Mouse (Mus musculus): ENCODE results near the gene Pkn3.
"Not testable (repeated sequence)": the region's sequence is repeated elsewhere in the genome, so short reads cannot be mapped to it uniquely, and the experiment has no call there.

Gene Pkn3

DNA sequence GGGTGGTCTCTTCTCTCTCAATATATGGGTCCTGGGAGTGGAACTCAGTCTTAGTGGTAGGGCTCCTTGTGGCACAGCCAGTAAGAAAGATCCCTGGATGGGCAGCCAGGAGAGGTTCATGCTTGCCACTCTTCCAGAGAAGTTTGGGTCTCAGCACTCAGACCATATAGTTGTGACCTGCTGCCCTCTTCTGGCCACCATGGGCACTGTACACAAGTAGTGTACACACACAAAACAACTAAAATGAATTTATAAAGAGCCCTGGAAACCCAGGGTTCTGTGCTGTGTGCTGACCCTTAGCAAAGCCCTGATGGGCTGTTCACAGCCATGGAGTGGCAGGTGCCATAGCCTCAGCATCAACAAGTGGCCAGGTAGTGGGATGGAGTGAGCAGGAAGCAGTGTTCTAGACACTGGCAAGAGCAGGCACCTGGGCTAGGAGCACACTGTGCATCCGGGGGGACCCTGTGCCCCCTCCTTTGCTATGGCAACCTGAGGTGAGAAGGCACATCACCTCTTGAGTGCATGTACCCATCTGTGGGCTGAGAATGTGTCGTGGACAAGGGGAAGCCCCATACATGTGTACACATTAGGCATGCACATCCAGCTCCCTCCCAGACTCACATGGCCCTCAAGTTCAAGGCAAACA, 18.5 kb downstream of the Pkn3 start:
- peak in 1 of 2 experiments; percentile 24 for DNase-seq (ENCODE audit: low spot score in 2 of 2)

DNA sequence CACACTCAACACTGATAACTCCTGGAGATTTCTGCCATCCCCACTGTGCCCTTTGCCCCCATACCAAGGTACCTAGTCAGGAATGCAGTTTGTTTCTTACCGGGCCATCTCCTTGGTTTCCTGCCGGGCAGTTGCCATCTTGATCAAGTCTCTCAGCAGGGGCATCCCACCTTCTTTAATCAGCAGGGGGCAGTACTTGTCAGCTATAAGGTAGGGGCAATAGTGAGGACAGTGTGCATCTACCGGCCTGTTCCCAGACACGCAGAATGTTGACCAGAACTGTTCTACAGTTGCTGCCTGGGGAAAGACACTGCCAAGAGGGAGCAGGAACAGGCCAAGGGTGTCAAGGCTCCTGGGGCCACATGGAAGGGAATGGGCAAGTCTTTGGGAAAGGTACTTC, 22.7 kb downstream of the Pkn3 start:
- DNase-seq (ENCODE audit: low spot score in 2 of 2) = no peak

DNA sequence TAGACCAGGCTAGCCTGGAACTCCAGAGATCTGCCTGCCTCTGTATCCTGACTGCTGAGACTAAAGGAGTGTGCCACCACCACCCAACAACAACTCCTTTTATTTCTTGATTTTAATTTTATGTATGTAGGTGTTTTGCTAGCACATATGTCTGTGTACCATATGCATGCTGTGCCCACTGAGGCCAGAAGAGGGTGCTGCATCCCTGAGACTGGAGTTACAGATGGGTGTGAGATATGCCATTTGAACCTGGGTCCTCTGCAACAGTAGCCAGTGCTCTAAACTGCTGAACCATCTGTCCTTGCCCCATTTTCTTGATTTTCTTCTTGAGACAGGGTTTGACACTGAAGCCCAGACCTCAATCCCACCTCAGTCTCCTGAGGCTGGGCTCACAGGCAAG, 28.9 kb downstream of the Pkn3 start:
- peak in 1 of 2 experiments; percentile 50 for DNase-seq (ENCODE audit: low spot score in 2 of 2)

DNA sequence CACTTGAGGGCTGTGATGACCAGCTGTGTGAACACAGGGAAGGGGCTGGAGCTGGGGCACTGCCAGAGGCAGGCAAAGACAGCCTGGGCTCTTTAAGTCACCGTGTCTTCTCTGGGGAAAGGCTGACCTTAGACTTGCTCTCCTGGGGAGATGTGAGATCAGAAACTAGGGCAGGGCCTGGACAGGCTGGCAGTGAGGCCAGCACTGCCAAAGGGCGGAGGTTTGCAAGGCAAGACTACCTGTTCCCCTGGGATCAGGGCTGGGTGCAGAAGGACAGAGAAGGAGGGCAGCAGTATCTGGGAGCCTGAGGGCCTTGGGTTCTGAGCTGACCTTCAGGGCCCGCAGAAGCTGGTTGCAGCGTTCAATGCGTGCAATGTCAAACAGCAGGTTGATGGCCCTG, 30.2 kb downstream of the Pkn3 start:
- no peak for DNase-seq (ENCODE audit: low spot score in 2 of 2)

DNA sequence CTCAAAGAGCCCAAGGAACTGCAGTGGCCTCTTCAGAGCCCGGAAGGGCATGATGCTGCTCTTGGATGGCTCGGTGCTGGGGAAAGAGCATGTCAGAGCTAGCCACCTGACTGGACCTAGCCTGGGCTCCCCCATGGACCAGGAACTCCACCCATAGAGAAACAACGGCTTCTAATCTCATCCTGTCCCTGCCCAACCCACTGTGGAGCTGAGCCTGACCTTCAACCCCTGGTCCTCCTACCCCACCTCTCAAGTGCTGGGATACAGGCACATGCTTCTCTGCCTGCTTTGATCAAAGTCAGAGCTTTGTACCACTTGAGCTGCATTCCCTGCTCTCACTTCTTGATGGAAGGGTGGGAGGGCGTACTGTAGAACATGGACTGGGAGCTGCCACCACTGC, 30.8 kb downstream of the Pkn3 start:
- no peak for DNase-seq (ENCODE audit: low spot score in 2 of 2)

DNA sequence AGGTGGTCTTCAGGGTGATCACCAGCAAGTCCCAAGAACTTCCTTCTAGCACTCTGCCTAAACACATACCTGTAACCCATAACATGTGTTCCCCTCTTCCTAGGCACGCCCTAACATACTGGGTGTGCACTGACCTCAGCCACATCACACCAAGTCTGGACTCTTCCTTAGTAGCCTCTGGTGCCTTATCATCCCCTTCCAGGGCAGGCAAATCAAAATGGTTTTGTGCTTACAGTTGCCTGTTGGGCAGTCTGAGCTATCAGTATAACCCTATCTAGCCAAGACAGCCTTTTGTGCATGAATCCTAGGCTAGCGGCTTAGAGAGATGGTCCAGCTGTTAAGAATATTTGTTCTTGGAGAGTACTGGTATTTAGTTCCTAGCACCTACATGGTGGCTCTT, 34.0 kb downstream of the Pkn3 start:
- no peak for DNase-seq (ENCODE audit: low spot score in 2 of 2)

DNA sequence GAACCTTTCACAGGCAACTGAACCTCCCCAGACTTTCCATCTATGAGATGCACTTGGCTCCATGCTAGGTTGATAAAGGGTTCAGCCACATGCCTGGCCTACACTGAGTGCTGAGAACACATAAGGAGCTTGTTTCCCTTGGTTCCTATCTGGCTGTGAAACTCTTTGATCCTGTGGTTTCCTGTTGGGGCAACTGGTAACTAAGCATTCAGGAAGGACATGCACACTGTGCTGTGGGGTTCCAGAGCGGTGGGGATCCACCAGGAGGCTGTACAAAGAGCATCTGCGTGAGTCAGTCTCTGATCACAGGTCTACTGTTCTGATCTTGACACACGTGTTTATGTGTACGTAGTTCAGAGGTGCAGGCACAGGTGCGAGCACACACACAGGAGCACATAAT, 35.1 kb downstream of the Pkn3 start:
- DNase-seq (ENCODE audit: low spot score in 2 of 2) = no peak

DNA sequence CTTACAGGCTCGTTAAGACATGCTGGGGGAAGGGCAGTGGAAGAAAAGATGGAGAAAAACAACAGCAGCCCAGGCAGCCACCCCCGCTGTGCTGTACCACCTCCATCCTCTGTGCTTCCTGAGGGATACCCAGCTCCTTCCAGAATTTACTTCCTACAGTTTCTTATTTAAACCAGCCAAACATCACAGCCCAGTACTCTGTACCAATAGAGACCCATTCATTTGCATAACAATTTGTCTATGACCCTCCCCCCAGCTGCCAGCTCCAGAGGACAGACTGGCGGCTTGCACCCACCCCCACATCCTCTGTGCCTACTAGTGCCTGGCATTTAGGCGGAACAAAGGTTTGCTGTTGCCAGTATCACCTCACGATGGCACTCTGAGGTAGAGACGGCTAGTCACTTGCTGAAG, 42.2 kb downstream of the Pkn3 start:
- peak; percentile 74 to 76 for DNase-seq (ENCODE audit: low spot score in 2 of 2)

DNA sequence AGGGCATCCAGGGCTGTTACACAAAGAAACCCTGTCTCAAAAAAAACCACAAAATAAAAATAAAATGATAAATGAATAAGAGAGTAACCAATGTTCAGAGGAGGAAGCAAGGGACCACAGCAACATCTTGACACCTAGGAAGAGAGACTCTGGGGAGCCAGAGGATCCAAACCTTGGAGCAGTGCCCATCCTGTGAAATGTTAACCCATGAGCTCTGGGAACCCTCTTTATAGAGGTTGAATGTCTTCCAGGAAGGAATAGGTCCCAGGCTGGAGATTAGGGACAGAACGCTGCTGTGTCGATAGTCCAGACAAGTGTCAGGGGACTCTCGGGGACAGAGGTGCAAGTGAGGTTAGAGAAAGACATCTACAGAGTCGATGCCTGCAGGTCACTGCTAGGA, 42.8 kb downstream of the Pkn3 start:
- DNase-seq (ENCODE audit: low spot score in 2 of 2) = no peak

DNA sequence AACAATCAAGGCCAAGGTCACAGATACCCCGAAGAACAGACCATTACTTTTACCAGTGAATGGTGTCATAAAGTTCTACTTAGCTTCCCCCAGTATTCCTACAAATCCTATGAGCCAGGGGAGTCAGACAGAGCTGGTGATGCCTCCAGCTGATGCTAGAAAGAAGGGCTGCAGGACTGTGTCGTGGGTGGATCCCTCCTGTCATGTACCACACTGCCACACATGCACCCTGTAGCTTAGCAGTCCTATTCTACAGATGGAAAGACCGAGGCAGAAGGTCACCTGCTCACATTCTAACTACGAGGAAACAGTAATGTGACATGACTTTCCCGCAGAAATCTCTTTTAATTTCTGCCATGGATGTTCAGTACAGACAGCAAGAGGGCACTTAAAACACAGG, 45.3 kb downstream of the Pkn3 start:
- no peak for DNase-seq (ENCODE audit: low spot score in 2 of 2)

DNA sequence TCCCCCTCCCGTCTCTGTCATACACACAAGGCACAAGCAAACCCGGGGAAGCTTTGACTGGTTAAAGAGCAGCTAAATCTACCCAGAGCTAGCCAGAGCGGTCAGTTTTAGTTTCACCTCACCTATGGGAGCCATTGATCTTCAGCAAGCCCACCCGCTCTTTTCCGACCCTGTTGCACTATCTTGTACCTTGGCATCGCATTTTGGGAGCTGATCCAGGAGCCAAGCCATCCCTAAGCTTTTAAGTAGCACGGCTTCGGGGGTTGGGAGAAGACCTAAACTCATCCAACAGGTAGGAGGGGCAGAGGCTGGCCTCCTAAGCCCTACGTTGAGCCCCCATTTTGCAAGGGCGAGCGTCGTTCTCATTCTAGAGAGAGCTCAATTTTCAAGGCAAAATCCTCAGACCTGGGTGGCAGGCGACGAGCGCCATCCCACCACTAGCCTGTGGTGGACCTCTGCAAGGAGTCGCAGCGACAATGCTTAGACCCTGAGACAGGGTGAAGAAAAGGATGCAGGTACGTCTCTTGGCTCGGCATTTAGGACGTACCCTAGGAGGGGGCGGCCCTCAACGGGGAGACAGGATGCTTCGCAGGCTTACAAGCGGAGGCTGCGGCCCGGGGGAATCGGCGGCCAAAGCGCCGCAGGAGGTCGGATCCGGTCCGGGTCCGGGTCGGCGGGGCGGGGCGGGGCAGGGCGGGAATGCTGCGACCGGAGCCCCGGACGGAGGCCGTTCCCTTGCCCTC, 46.4 kb downstream of the Pkn3 start:
- DNase-seq (ENCODE audit: low spot score in 2 of 2) = peak in 1 of 2 experiments; percentile 31

DNA sequence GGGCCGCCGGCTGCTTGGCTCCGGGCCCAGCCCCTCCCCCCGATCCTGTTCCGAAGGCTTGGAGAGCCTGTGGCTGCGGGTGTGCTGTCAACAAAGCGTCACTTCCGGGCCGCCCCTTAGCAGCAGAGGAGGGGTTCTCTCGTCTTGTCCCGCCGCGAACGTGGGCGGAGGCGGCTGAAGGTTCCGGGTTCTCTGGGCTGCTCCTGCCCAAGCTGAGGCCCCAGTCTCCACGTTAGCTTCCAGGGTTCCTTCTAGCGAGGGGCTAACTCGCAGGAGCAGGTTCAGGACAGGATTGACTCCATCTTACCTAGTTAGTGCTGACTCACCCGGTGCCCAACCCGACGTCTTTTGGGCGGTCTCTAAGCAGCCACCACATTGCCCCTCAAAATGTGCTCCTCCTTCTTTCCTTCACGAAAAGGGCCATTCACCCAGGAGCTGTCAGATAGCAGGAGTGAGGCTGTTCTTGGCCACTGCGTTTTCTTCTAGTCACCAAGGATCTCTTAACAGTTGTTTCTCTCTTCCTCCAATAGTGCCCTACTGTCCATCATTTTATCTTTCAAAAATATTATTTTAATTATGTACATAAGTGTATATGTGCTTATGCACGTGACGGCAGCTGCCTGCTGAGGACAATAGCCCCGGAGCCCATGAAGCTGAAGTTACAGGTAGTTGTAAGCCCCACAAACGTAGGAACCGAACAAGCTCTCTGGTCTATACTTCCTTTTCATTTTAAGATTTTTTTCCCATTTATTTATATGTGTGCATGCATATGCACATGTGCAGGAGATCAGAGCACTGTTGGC, 47.2 kb downstream of the Pkn3 start, which contains the start of gene Zer1:
TSS of gene Zer1 (minus strand) at position 114 of the 803 bp plus-strand sequence.
- peak; percentile 95 for DNase-seq (ENCODE audit: low spot score in 2 of 2)

DNA sequence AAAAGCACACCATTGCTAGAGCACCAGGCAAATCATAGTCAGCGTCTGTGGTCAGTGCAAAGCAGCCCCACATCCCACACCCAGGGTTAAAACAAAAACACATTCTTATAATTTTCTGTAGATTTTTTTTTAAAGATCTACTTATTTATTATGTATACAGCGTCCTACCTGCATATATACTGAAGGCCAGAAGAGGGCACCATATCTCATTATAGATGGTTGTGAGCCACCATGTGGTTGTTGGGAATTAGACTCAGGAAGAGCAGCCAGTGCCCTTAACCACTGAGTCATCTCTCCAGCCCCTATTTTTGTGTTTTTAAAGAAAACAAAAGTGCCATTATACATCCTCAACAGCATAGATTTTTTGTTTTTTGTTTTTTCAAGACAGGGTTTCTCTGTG, 51.3 kb downstream of the Pkn3 start:
- peak in 1 of 2 experiments; percentile 45 for DNase-seq (ENCODE audit: low spot score in 2 of 2)

DNA sequence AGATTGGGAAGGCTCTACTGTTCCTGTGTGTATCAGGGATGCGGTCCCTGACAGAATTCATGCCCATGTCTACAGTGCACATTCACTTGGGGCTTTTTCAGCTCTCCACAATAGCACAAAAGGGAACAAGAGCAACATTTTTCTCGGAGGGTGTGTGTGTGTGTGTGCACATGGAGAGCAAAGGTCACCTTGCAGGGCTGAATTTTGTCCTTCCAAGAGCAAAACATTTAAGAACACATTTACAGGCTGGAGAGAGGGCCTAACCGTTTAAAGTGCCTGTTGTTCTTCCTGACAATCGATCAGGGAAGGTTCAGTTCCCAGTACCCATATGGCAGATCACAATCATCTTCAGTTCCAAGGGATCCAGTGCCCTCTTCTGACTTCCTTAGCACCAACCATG, 52.7 kb downstream of the Pkn3 start:
- no peak for DNase-seq (ENCODE audit: low spot score in 2 of 2)

DNA sequence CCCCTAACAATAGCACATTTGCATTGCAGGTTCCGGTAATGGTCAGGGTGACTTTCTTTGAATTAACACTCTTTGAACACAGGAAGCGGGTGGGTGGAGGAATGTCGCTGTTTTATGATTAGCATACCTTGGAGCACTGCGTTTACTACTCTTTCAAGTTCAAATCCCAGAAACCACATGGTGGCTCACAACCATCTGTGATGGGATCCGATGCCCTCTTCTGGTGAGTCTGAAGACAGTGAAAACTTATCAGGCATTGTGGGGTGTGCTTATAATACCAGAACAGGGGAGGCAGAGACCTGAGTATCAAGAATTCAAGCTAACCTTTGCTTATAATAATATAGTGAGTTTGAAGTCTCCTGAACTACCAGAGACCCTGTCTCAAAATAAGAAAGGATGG, 53.8 kb downstream of the Pkn3 start:
- not testable (repeated sequence) for DNase-seq (ENCODE audit: low spot score in 2 of 2)

DNA sequence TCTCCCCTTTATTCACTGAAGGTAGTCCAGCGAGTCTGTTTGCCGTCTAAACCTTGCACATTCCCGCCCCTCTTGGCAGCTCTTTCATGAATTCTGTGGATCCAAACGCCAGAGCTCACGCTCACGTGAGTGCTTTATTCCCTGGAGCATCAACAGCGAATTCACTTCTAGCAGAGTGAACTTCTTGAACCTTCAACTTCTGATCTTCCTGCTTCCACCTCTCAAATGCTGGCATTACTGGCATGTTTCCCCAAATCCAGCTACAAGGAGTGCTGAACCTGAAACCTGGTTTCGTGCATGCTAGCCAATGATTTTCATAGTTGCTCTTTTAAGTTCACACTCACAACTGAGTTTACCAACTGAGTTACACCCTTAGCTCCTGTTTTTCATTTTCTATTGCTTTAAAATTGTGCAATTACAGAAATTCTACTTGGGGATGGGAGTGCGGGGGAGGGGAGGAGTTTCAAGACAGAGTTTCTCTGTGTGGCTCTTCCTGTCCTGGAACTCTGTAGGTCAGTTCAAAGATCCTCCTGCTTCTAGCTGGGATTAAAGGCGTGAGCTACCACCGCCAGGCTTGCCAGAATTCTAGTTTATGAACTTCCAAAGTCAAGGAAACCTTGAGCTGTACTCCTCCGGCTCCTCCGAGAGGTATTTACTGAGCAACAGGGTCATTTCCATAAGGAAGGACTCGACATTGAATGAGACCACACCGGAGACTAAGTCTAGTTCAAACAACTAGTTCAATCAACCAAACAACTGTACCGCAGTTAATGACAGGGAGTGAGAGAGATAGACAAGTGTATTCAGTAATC, 55.5 kb downstream of the Pkn3 start:
- DNase-seq (ENCODE audit: low spot score in 2 of 2) = no peak

DNA sequence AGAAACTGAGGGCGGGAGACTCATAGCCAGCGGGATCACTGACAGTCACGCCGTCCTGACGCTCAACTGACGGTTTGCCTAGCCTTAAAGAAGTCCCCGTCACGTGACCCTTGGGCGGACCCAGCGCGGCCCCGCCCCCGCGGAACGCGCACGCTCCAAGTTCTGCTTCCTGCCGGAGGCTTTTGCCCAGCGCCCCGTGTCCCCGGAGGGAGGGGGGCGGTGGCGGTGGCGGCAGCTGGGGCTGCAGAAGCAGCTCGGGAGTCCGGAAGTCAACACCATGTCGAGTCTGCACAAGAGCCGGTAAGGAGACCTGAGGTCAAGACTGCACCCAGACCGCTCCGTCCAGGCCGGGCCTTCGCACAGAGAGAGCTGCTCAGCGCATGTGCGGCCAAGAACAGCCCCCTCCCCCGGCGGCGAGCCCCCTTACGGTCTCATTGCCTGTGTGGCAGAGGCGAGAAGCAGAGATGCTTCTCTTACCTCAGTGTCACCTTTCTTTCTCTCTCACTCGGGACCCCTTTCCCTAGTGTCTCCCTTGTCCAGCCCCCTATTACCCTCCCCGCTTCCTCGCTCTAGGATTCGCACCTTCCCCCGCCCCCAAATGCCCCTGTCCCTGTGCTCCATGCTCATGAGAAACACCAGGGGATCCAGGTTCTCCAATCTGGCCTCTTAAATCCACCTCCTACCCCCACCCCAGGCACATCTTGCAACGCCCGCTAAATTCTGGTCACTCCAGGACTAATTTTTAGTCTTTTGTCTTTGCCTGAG, 56.3 kb downstream of the Pkn3 start, which contains the start of gene Tbc1d13:
TSS of gene Tbc1d13 (plus strand) at position 134 of the 765 bp plus-strand sequence.
- DNase-seq (ENCODE audit: low spot score in 2 of 2) = peak; percentile 97 to 99

DNA sequence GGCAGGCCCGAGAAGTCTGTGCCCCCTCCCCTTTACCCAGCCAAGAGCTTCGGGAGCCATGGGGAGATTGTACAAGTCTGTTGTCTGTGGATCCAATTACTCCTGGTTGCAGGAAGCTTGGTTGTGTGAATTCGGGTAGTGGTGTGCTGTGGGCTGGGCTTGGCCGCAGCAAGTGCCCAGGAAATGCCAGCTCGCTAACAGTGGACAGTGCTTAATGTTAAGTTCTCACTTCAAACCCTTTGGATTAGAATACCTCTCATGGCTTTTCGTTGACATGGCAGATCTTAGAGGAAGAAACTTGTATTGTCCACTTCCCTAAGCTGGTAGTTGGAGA, 56.9 kb downstream of the Pkn3 start:
- no peak for DNase-seq (ENCODE audit: low spot score in 2 of 2)

DNA sequence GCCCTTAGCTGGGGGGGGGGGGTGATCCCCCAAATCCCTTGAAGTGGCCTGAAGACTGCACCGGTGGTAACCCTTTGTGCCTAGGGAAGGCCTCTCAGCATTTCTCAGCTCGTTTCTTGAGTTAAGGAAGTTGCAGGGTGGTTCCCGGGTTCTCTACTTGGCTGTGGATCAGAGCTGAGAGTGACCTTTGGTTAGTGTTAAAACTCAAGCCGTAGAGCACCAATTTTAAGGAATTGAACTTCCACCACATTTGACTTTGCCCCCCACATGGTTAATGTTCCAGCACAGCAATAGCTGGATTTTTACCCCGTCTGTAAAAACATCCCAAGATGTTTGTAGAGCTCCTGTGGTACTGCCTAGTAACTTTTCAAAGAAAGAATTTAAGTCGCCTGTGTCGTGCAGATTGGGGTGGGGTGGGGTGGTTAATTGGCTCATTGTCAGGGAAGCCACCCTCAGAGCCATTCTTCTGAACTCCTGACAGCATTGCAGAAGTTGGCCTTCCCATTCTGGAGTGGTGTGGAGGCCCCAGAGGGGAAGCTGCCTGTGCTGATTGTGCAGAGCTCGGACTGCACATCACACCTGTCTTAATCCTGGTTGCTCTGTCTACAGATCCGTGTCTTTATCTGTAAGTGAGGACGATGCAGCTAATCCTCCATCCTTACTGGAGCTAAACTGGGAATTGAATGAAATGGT, 57.6 kb downstream of the Pkn3 start:
- no peak for DNase-seq (ENCODE audit: low spot score in 2 of 2)

DNA sequence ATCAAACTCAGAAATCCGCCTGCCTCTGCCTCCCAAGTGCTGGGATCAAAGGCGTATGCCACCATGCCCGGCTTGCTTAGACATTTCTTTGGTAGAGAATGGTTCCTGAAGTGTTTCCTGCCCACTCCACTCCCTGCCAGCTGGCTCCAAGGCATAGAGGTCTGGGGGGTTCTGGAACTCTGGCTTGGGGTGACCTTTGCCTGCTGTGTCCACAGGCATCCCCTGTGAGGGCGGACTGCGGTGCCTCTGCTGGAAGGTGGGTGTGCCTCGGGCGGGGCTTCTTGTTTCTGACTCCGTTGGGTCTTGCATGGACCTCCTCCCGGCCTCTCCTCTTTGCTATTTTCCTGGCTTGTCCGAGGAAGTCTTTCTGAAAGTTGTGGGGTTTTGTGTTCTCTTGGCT, 59.0 kb downstream of the Pkn3 start:
- DNase-seq (ENCODE audit: low spot score in 2 of 2) = no peak
